Mouse (Mus musculus) heart, postnatal 0 days (tissue): ENCODE data around the gene Pias4.

ENCODE experiments used
- CTCF ChIP-seq: IDR thresholded peaks from 2 replicates; pipeline ENCODE4 v1.5.1; 2016; ENCODE audit warnings: antibody characterized with exemption, control low read depth, low read depth
- EP300 ChIP-seq: IDR thresholded peaks from 2 replicates; pipeline ENCODE4 v1.6.1; 2016; ENCODE audit warnings: antibody characterized with exemption, low read depth

DNA sequence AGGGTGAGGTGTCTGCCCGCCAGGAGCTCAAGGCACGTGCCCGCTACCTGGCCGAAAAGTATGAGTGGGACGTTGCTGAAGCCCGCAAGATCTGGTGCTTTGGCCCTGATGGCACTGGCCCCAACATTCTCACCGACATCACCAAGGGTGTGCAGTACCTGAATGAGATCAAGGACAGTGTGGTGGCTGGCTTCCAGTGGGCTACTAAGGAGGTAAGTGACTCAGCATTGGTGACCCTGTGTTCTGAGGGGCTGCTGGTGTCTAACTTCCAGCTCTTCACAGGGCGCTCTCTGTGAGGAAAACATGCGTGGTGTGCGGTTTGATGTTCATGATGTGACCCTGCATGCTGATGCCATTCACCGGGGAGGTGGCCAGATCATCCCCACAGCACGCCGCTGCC is 13.2 kb upstream of the Pias4 start:
- no peak for TF ChIP-seq CTCF
- no peak for TF ChIP-seq EP300
